19 mouse cellular contexts compared by ENCODE assay signal in the genomic region with DNA sequence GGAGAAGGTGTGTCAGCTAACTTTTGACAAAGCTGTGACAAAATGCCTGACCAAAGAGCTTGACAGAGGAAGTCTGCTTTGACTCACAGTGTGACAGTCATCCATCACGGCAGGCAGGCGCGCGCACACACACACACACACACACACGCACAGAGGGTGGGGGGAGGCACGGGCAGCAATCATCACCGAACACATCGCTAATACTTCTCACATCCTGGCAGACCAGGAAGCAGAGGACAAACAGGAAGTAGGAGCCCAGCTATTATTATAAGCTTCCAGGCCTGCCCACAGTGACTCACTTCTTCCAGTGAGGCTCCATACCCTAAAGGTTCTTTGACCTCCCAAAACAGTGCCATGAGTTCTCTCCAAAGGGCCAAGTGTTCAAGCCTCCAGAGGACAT. TPM values are rescaled to one million over a fixed set of nuclear protein-coding genes. Genes with fewer than 3 reads are reported as not detected.
A peak's percentile ranks its signal among the peaks of the same experiment; 100 is the strongest.
DNase-seq lines count a peak whose midpoint lies in the region; ATAC-seq and TF ChIP-seq lines count a peak whose summit lies in the region.
"Had no signal": no experiment of that assay in that cellular context is flagged by ENCODE, and none has a peak within 500 bp of the region (broad histone marks: within the 10 kb centered on the region; RNA-seq: fewer than 3 reads in every experiment).

No protein-coding gene starts in this region.

- dilution Hi-C loops in CH12.LX (cut with MboI; ENCODE audit: extremely low pct_ligation_motif_present, extremely low pct_unique_long_range_greater_than_20kb, low sequenced_read_pairs) = no loop called here

- no peak for TF ChIP-seq EP300 in CH12.LX (IDR thresholded peaks at IDR 0.05; ENCODE audit: low read length)

- no peak overlapping the region for H3K4me3 ChIP-seq in liver, embryonic 11.5 days (ENCODE audit: low read depth, low read length)
- no peak overlapping the region for H3K4me3 ChIP-seq in liver, embryonic 12.5 days
- no peak overlapping the region for H3K4me3 ChIP-seq in CH12.LX (replicated peaks in 1 of 3; ENCODE audit: low read depth in 2 of 3, low read length in 2 of 3, poor library complexity in 1 of 3)
- H3K4me3 ChIP-seq in hindbrain, embryonic 10.5 days = no peak overlapping the region
- H3K4me3 ChIP-seq: erythroblast, embryonic 14.5 days; forebrain, embryonic 15.5 days; left cerebral cortex, adult 2 months; limb, embryonic 13.5 days; lung, embryonic 15.5 days had no signal

- no peaks in the 10 kb centered on the region for H3K27me3 ChIP-seq in liver, embryonic 11.5 days (replicated peaks; ENCODE audit: control insufficient read depth, insufficient read depth, low read length)
- H3K27me3 ChIP-seq in liver, embryonic 12.5 days (replicated peaks) = no peaks in the 10 kb centered on the region
- no peaks in the 10 kb centered on the region for H3K27me3 ChIP-seq in CH12.LX (replicated peaks)
- no peaks in the 10 kb centered on the region for H3K27me3 ChIP-seq in hindbrain, embryonic 10.5 days (ENCODE audit: insufficient read depth, poor library complexity, severe bottlenecking)
- H3K27me3 ChIP-seq: forebrain, embryonic 15.5 days; limb, embryonic 13.5 days; lung, embryonic 15.5 days had no signal

- H3K79me2 ChIP-seq in CH12.LX (replicated peaks; ENCODE audit: control insufficient read depth, extremely low read depth, insufficient read depth, poor library complexity, severe bottlenecking) = no peaks in the 10 kb centered on the region

- no peaks in the 10 kb centered on the region for H3K36me3 ChIP-seq in liver, embryonic 11.5 days (ENCODE audit: control insufficient read depth, insufficient read depth, low read length)
- no peaks in the 10 kb centered on the region for H3K36me3 ChIP-seq in liver, embryonic 12.5 days
- peaks cover 0 to 15% of the 10 kb centered on the region in 2 experiments for H3K36me3 ChIP-seq in CH12.LX (replicated peaks in 1 of 2; ENCODE audit: control insufficient read depth in 1 of 2, insufficient read depth in 1 of 2, low read length in 1 of 2)
- peaks cover 47% of the 10 kb centered on the region for H3K36me3 ChIP-seq in hindbrain, embryonic 10.5 days
- H3K36me3 ChIP-seq: lung, embryonic 15.5 days had no signal

- no peak overlapping the region for H3K4me2 ChIP-seq in liver, embryonic 11.5 days
- H3K4me2 ChIP-seq in liver, embryonic 12.5 days = no peak overlapping the region
- H3K4me2 ChIP-seq in CH12.LX (ENCODE audit: insufficient read depth, low read depth, poor library complexity, severe bottlenecking) = no peak overlapping the region
- H3K4me2 ChIP-seq: forebrain, embryonic 15.5 days; limb, embryonic 13.5 days; lung, embryonic 15.5 days had no signal

- TF ChIP-seq RAD21 in CH12.LX (IDR thresholded peaks at IDR 0.05; ENCODE audit: low read depth, low read length) = no peak

- 66% methylated on average over 8 of the region's 8 CpGs for WGBS in liver, embryonic 11.5 days
- WGBS in liver, embryonic 12.5 days (ENCODE audit: insufficient replicate concordance) = 50% methylated on average over 8 of the region's 8 CpGs
- 93% methylated on average over 8 of the region's 8 CpGs for WGBS in hindbrain, embryonic 10.5 days

- TF ChIP-seq POLR2A in CH12.LX (IDR thresholded peaks at IDR 0.05; ENCODE audit: low read depth, low read length) = no peak

- no peak overlapping the region for H3K9ac ChIP-seq in liver, embryonic 11.5 days (ENCODE audit: low read depth, low read length)
- no peak overlapping the region for H3K9ac ChIP-seq in liver, embryonic 12.5 days
- H3K9ac ChIP-seq in CH12.LX (ENCODE audit: insufficient read depth, low read depth) = no peak overlapping the region
- H3K9ac ChIP-seq: forebrain, embryonic 15.5 days; limb, embryonic 13.5 days; lung, embryonic 15.5 days had no signal

- ATAC-seq in liver, embryonic 11.5 days (replicated peaks; ENCODE audit: low FRiP score) = peak; percentile 29; the same call in 1 of the 2 replicates
- no peak; the same call in 1 of the 2 replicates for ATAC-seq in liver, embryonic 12.5 days
- ATAC-seq in monocyte, adult 5-6 weeks (replicated peaks; ENCODE audit: insufficient number of reproducible peaks, low FRiP score, low TSS enrichment, poor library complexity, severe bottlenecking) = 0 out of 2 replicates have a peak, but pooled peaks have one; percentile 25
- ATAC-seq: forebrain, embryonic 15.5 days had no signal

- H3K27ac ChIP-seq in liver, embryonic 11.5 days (ENCODE audit: low read depth, low read length) = no peak overlapping the region
- H3K27ac ChIP-seq in liver, embryonic 12.5 days = no peak overlapping the region
- H3K27ac ChIP-seq in CH12.LX (ENCODE audit: insufficient read depth, low read depth) = no peak overlapping the region
- H3K27ac ChIP-seq in hindbrain, embryonic 10.5 days = no peak overlapping the region
- H3K27ac ChIP-seq: forebrain, embryonic 15.5 days; left cerebral cortex, adult 2 months; limb, embryonic 13.5 days; lung, embryonic 15.5 days had no signal

- in situ Hi-C loops in CH12.LX (cut with MboI; ENCODE audit: low pct_ligation_motif_present, low pct_unique_long_range_greater_than_20kb, low sequenced_read_pairs) = no loop called here

- no peaks in the 10 kb centered on the region for H3K9me3 ChIP-seq in liver, embryonic 11.5 days (ENCODE audit: control insufficient read depth, low read length)
- H3K9me3 ChIP-seq in liver, embryonic 12.5 days (replicated peaks) = no peaks in the 10 kb centered on the region
- H3K9me3 ChIP-seq in CH12.LX (replicated peaks; ENCODE audit: low read length) = peaks cover 6% of the 10 kb centered on the region
- H3K9me3 ChIP-seq in hindbrain, embryonic 10.5 days = peaks cover 7% of the 10 kb centered on the region; the same call in 1 of the 2 replicates
- H3K9me3 ChIP-seq: forebrain, embryonic 15.5 days; limb, embryonic 13.5 days; lung, embryonic 15.5 days had no signal

- no peaks in the 10 kb centered on the region for H3K4me1 ChIP-seq in liver, embryonic 11.5 days (replicated peaks; ENCODE audit: control insufficient read depth, insufficient read depth, low read length)
- H3K4me1 ChIP-seq in liver, embryonic 12.5 days = peaks cover 8% of the 10 kb centered on the region; the same call in 1 of the 2 replicates
- peaks cover 15 to 33% of the 10 kb centered on the region in 2 experiments for H3K4me1 ChIP-seq in CH12.LX (ENCODE audit: control insufficient read depth in 1 of 2, insufficient read depth in 2 of 2)
- H3K4me1 ChIP-seq in hindbrain, embryonic 10.5 days (replicated peaks) = peaks cover 21% of the 10 kb centered on the region

- no peak for TF ChIP-seq CTCF in CH12.LX (conservative IDR thresholded peaks at IDR 0.05 in 1 of 2, IDR thresholded peaks at IDR 0.05 in 1 of 2; ENCODE audit: low read depth in 2 of 2, low read length in 2 of 2)

- no peak for DNase-seq in liver, embryonic 11.5 days (ENCODE audit: low spot score)
- no peak for DNase-seq in CH12.LX (ENCODE audit: extremely low read depth)
- peak; percentile 41 for DNase-seq in lung, postnatal 10 days
- DNase-seq in layer of hippocampus, postnatal 36 days = no peak
- no peak for DNase-seq in right cerebral cortex, postnatal 25 days
- DNase-seq in hindbrain, embryonic 10.5 days (ENCODE audit: low spot score) = no peak
- DNase-seq: adrenal gland, adult 8-10 months; cerebellum, adult 2 months; heart, adult 11 months; midbrain, embryonic 14.5 days; right cerebral cortex, postnatal 4 days; thymus, adult 18-20 months had no signal

TF ChIP-seq in CH12.LX, 34 proteins besides CTCF, POLR2A, EP300 and RAD21:
- TF ChIP-seq JUND (conservative IDR thresholded peaks at IDR 0.05; ENCODE audit: low read depth, low read length) (peak; percentile 39; the same call in 1 of the 2 replicates), POLR2AphosphoS2 (IDR thresholded peaks at IDR 0.05; ENCODE audit: low read depth, low read length) (no peak), JUN (IDR thresholded peaks at IDR 0.05; ENCODE audit: insufficient read depth, low read depth, low read length) (peak; percentile 14; the same call in 1 of the 2 replicates), MAZ (IDR thresholded peaks at IDR 0.05; ENCODE audit: low read depth, low read length) (no peak), USF2 (conservative IDR thresholded peaks at IDR 0.05; ENCODE audit: low read depth, low read length) (no peak), ZKSCAN1 (IDR thresholded peaks at IDR 0.05; ENCODE audit: borderline replicate concordance, low read depth, low read length) (no peak)

RNA-seq across cellular contexts. Expression of gene Castor2, which starts 6.3 kb away (rescaled TPM):
- polyA plus RNA-seq in liver, embryonic 11.5 days (2014; fragmentation: Nextera tagmentation; extraction: Ambion mirVana) = 1.8 and 2.1 TPM in 2 replicates
- 1.1 and 1.2 TPM in 2 replicates for polyA plus RNA-seq in liver, embryonic 12.5 days (2016; fragmentation: Nextera tagmentation; extraction: Ambion mirVana)
- total RNA-seq in CH12.LX (2012; rRNA removed) = 1.2 and 1.3 TPM in 2 replicates
- 0.31 and 0.35 TPM in 2 replicates for total RNA-seq in CH12.LX (2014; rRNA removed)
- 3.8 and 3.9 TPM in 2 replicates for polyA plus RNA-seq in CH12.LX (2012; ENCODE audit: insufficient read length, low read depth)
- 0.75 to 2.1 TPM (median 0.86 TPM) in 3 replicates for total RNA-seq in monocyte, adult 5-6 weeks (2017)
- 10 to 100 TPM; 71.5 to 79.3 TPM for total RNA-seq in layer of hippocampus, postnatal 36 days (2021)
- polyA plus RNA-seq in hindbrain, embryonic 10.5 days (2016; fragmentation: Nextera tagmentation; extraction: Ambion mirVana) = 10.3 TPM in 2 replicates
